27 mouse cellular contexts compared by ENCODE assay signal in the genomic region with DNA sequence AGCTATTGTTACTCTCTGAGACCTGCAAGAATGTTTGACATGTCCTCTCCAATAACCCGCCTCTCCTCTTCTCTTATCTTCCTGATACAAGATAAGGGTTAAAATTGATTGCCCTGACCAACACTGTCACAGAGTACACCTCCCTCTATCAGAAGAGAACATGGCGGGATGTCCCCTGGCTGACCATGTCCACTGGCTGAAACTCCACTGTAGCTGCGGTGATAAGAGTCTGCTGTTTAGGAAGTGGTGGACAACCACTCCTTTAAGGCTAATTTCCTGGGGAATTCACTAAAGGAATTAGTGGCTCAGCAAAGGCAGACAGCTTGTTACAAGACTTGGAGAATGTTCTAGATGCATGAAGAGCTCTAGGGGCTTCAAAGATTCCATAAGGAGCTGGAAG.
DNase-seq lines count a peak whose midpoint lies in the region; ATAC-seq and TF ChIP-seq lines count a peak whose summit lies in the region.
"Had no signal": no experiment of that assay in that cellular context is flagged by ENCODE, and none has a peak within 500 bp of the region (broad histone marks: within the 10 kb centered on the region; RNA-seq: fewer than 3 reads in every experiment).

No protein-coding gene starts in this region.

- H3K36me3 ChIP-seq in hindbrain, embryonic 13.5 days, result no peaks in the 10 kb centered on the region
- H3K36me3 ChIP-seq in hindbrain, postnatal 0 days (ENCODE audit: insufficient read depth, low read length), result no peaks in the 10 kb centered on the region
- H3K36me3 ChIP-seq in liver, embryonic 12.5 days, result no peaks in the 10 kb centered on the region
- H3K36me3 ChIP-seq in midbrain, embryonic 12.5 days, result no peaks in the 10 kb centered on the region
- no peaks in the 10 kb centered on the region for H3K36me3 ChIP-seq in midbrain, embryonic 15.5 days (replicated peaks)
- H3K36me3 ChIP-seq: embryonic facial prominence, embryonic 12.5 days; embryonic facial prominence, embryonic 15.5 days; G1E; heart, embryonic 13.5 days; hindbrain, embryonic 15.5 days had no signal

- peaks cover 43% of the 10 kb centered on the region for H3K4me1 ChIP-seq in hindbrain, embryonic 13.5 days (replicated peaks)
- H3K4me1 ChIP-seq in hindbrain, postnatal 0 days (ENCODE audit: insufficient read depth, low read length), result 0 out of 2 replicates have a peak, but pooled peaks cover 4% of the 10 kb centered on the region
- H3K4me1 ChIP-seq in liver, embryonic 12.5 days, result peaks cover 80% of the 10 kb centered on the region
- H3K4me1 ChIP-seq in midbrain, embryonic 12.5 days, result peaks cover 33% of the 10 kb centered on the region
- peaks cover 32% of the 10 kb centered on the region for H3K4me1 ChIP-seq in midbrain, embryonic 15.5 days
- H3K4me1 ChIP-seq: embryonic facial prominence, embryonic 12.5 days; embryonic facial prominence, embryonic 15.5 days had no signal

- DNase-seq in hindbrain, postnatal 0 days (ENCODE audit: low spot score), result no peak
- no peak for DNase-seq in liver
- no peak for DNase-seq in cerebellum, postnatal 14 days
- DNase-seq: adrenal gland, postnatal 10 days; adrenal gland, postnatal 36 days; B cell, adult 2 months; cerebellum, adult 18-20 months; cerebellum, adult 9-10 months; cerebellum, postnatal 25 days; forebrain, postnatal 0 days; gastrocnemius, adult 2 months; gastrocnemius, postnatal 14 days; heart, adult 18-20 months; heart, postnatal 14 days; heart, postnatal 4 days had no signal

- WGBS in hindbrain, embryonic 13.5 days, result 91% methylated on average over 3 of the region's 3 CpGs
- 93% methylated on average over 3 of the region's 3 CpGs for WGBS in hindbrain, postnatal 0 days
- WGBS in liver, embryonic 12.5 days (ENCODE audit: insufficient replicate concordance), result 36% methylated on average over 3 of the region's 3 CpGs
- WGBS in midbrain, embryonic 12.5 days, result 90% methylated on average over 3 of the region's 3 CpGs
- 90% methylated on average over 3 of the region's 3 CpGs for WGBS in midbrain, embryonic 15.5 days

- H3K4me3 ChIP-seq in hindbrain, embryonic 13.5 days, result no peak overlapping the region
- no peak overlapping the region for H3K4me3 ChIP-seq in hindbrain, postnatal 0 days (ENCODE audit: low read length)
- H3K4me3 ChIP-seq in liver, embryonic 12.5 days, result no peak overlapping the region
- H3K4me3 ChIP-seq in midbrain, embryonic 12.5 days, result no peak overlapping the region
- H3K4me3 ChIP-seq in midbrain, embryonic 15.5 days, result no peak overlapping the region
- H3K4me3 ChIP-seq: embryonic facial prominence, embryonic 12.5 days; embryonic facial prominence, embryonic 15.5 days; gastrocnemius, adult 2 months; heart, embryonic 13.5 days; hindbrain, embryonic 15.5 days had no signal

- ATAC-seq in hindbrain, embryonic 13.5 days (ENCODE audit: low FRiP score), result no peak
- ATAC-seq in hindbrain, postnatal 0 days, result no peak
- ATAC-seq in liver, embryonic 12.5 days, result no peak
- no peak for ATAC-seq in midbrain, embryonic 12.5 days (ENCODE audit: low FRiP score, low read depth)
- no peak for ATAC-seq in midbrain, embryonic 15.5 days (replicated peaks)
- ATAC-seq: forebrain, embryonic 14.5 days; forebrain, postnatal 0 days; Patski had no signal

- no peaks in the 10 kb centered on the region for H3K9me3 ChIP-seq in hindbrain, embryonic 13.5 days
- H3K9me3 ChIP-seq in hindbrain, postnatal 0 days (ENCODE audit: low read length), result no peaks in the 10 kb centered on the region
- no peaks in the 10 kb centered on the region for H3K9me3 ChIP-seq in liver, embryonic 12.5 days (replicated peaks)
- H3K9me3 ChIP-seq in midbrain, embryonic 12.5 days, result no peaks in the 10 kb centered on the region
- H3K9me3 ChIP-seq in midbrain, embryonic 15.5 days, result no peaks in the 10 kb centered on the region
- H3K9me3 ChIP-seq: embryonic facial prominence, embryonic 12.5 days; embryonic facial prominence, embryonic 15.5 days; G1E; heart, embryonic 13.5 days; hindbrain, embryonic 15.5 days had no signal

- no peak overlapping the region for H3K4me2 ChIP-seq in hindbrain, embryonic 13.5 days
- H3K4me2 ChIP-seq in hindbrain, postnatal 0 days (ENCODE audit: low read depth, low read length), result no peak overlapping the region
- no peak overlapping the region for H3K4me2 ChIP-seq in liver, embryonic 12.5 days
- no peak overlapping the region for H3K4me2 ChIP-seq in midbrain, embryonic 12.5 days (replicated peaks)
- no peak overlapping the region for H3K4me2 ChIP-seq in midbrain, embryonic 15.5 days
- H3K4me2 ChIP-seq: embryonic facial prominence, embryonic 12.5 days; embryonic facial prominence, embryonic 15.5 days; heart, embryonic 13.5 days; hindbrain, embryonic 15.5 days had no signal

- no peak for TF ChIP-seq CTCF in hindbrain, postnatal 0 days (IDR thresholded peaks at IDR 0.05; ENCODE audit: low read depth)

- H3K27ac ChIP-seq in hindbrain, embryonic 13.5 days, result 0 out of 2 replicates have a peak overlapping the region, but pooled peaks have one; percentile 10
- no peak overlapping the region for H3K27ac ChIP-seq in hindbrain, postnatal 0 days
- H3K27ac ChIP-seq in liver, embryonic 12.5 days, result peak overlapping the region; percentile 15; the same call in 1 of the 2 replicates
- H3K27ac ChIP-seq in midbrain, embryonic 12.5 days (replicated peaks), result 0 out of 2 replicates have a peak overlapping the region, but pooled peaks have one; percentile 75
- H3K27ac ChIP-seq in midbrain, embryonic 15.5 days, result no peak overlapping the region
- H3K27ac ChIP-seq: embryonic facial prominence, embryonic 12.5 days; embryonic facial prominence, embryonic 15.5 days; gastrocnemius, adult 2 months; heart, embryonic 13.5 days; hindbrain, embryonic 15.5 days had no signal

- no peak overlapping the region for H3K9ac ChIP-seq in hindbrain, embryonic 13.5 days
- H3K9ac ChIP-seq in hindbrain, postnatal 0 days (replicated peaks; ENCODE audit: low read length), result no peak overlapping the region
- H3K9ac ChIP-seq in liver, embryonic 12.5 days, result no peak overlapping the region
- no peak overlapping the region for H3K9ac ChIP-seq in midbrain, embryonic 12.5 days (replicated peaks)
- H3K9ac ChIP-seq in midbrain, embryonic 15.5 days, result no peak overlapping the region
- H3K9ac ChIP-seq: embryonic facial prominence, embryonic 12.5 days; embryonic facial prominence, embryonic 15.5 days; forebrain, postnatal 0 days; heart, embryonic 13.5 days; hindbrain, embryonic 15.5 days had no signal

- H3K27me3 ChIP-seq in hindbrain, embryonic 13.5 days, result no peaks in the 10 kb centered on the region
- H3K27me3 ChIP-seq in hindbrain, postnatal 0 days (ENCODE audit: insufficient read depth, low read length), result no peaks in the 10 kb centered on the region
- H3K27me3 ChIP-seq in liver, embryonic 12.5 days (replicated peaks), result no peaks in the 10 kb centered on the region
- no peaks in the 10 kb centered on the region for H3K27me3 ChIP-seq in midbrain, embryonic 12.5 days
- no peaks in the 10 kb centered on the region for H3K27me3 ChIP-seq in midbrain, embryonic 15.5 days (replicated peaks)
- H3K27me3 ChIP-seq: CH12.LX; embryonic facial prominence, embryonic 12.5 days; embryonic facial prominence, embryonic 15.5 days; hindbrain, embryonic 15.5 days; Patski had no signal

Comparison
In these comparisons a context has a peak if more than half of its experiments do, and no peak if none do; other contexts are left out.
1. H3K27ac ChIP-seq: peak in hindbrain, embryonic 13.5 days (single experiment), liver, embryonic 12.5 days (single experiment) and midbrain, embryonic 12.5 days (single experiment); none in hindbrain, postnatal 0 days (single experiment) and midbrain, embryonic 15.5 days (single experiment).